Mouse (Mus musculus): ENCODE data around the gene Zfp90.
A peak's percentile ranks its signal among the peaks of the same experiment; 100 is the strongest.
"Not testable (repeated sequence)": the region's sequence is repeated elsewhere in the genome, so short reads cannot be mapped to it uniquely, and the experiment has no call there.

The Zfp90 gene

DNA sequence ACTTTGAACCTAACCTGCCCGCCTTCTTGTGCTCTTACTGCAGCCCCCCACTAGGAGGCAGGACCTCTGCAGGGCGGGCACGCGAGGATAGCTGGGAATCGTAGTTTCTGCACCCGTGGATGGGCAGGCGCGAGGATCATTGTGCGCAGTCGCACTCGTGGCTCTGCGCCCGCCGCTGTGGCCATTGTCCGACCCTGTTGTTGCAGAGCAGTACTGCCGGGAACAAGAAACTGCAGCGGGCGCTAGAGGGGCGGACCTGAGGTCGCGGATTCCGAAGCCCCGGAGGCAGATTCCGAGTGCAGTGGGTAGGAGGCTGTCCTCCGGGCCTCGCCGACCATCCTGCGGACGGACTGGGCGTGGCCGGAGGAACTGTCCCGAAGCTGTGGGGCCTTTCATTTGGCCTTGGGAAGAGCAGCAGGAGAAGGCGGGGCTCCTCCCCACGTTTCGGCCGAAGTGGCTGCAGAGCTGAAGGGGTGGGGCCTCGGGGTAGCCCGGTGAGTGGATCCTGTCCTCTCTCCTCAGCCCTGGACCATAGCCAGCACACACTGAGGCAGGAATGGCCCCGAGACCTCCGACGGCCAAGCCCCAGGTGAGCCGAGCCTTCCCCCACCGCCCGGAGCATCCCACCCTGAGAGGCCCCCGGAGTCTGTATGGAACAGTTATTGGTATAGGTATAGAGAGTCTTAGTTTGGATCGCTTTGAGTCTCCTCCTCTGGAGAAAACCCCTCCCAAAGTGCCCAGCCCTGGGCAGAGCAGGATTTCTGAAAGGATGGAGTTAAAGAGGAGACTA, at the start of gene Zfp90:
Gene Zfp90 (plus strand): TSS at position 146 of the 790 bp plus-strand sequence.
- DNase-seq: peak; percentile 94 to 97

DNA sequence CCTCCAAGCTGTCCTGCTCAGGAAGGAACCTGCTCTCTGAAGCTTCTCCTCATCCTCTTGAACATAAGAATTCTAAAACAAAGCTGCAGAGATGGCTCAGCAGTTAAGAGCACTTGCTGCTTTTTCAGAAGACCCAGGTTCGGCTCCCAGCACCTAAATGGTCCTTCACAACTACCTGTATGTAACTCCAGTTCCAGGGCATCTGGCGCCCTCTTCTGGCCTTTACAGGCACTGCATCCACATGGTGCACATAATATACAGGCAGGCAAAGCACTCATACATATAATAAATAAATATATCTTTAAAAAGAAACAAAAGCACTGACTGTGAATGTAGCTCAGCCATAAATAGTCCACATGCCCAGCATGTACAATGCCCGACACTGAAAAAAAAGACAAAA, 46.6 kb upstream of the Zfp90 start:
- no peak for DNase-seq

DNA sequence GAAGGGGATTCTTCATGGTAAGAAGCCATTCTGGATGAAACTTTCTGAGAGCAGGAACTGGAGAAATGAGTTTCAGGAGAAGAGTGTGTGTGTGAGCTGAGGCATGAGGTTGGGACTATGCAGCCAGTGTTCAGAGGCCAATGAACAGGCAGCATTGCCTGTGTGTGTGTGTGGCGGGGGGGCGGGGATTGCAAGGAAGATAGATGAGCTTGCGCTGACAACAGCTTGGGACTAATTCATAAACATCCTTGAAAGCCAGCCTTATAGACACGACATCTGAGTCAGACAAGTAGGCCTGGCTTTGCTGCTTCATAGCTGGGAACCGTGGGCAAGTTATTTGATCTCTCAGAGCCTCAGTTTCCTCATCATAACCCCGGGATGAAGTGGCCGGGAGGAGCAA, 46.1 kb upstream of the Zfp90 start:
- DNase-seq: no peak

DNA sequence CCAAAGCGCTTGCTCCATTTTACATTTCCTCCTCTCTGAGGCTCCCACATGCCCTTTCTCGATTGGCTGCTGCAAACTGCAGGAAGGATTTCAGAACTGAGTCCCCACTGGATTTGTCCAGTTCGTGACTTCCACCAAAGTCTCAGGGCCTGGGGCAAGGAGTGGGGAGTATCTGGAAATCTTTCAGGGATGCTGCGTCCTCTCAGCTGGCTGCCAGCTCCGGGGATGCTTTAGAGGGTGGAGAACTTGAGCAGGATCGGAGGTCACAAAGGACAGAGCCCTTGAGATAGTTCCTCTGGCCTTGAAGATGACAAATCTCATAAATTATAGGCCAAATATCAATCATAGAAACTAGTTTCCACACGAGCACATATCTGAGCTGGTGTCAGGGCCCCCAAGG, 39.2 kb upstream of the Zfp90 start:
- no peak for DNase-seq

- DNase-seq: no peak
These were observed 38.3 kb upstream of the Zfp90 start for GRCm38 (mm10) chr8:106376862-106377261.

GRCm38 (mm10) chr8:106378501-106379048, 36.6 kb upstream of the Zfp90 start:
- no peak for DNase-seq

DNA sequence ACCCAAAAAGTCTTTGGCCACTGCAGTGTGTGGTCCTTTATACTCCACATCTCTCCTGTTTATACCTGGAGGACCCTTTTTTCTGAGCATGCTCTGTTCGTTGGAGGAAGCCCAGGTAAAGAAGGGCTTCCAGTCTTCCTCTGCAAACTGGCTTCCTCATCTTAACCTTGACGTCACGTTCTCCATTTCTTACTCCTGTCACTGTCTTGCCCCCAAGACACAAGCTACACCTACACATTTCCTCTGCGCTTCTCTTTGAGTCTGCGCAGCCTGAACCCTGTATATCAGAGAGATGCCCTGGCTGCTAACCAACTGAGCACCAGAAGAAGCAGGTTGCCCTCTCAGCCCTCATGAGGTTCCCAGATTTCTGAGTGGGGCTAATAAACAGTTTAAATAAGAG, 35.8 kb upstream of the Zfp90 start:
- no peak for DNase-seq

DNA sequence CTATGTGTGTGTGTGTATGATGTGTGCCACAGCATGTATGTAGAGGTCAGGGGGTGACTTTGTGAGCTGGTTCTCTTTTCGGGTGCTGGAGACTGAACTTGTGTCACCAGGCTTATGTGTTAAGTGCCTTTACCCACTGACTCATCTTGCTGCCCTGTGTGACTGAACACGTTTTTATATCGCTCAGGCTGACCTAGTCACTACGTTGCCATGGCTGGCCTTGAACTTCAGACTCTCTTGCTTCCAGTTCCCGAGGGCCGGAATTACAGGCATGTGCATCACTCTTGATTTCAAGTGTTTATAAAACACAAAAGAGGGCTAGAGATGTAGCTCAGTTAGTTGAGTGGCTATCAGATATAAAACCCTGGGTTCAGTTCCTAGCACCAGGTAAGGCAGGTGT, 34.1 kb upstream of the Zfp90 start:
- no peak for DNase-seq

GRCm38 (mm10) chr8:106387801-106388415, 27.2 kb upstream of the Zfp90 start:
- DNase-seq: no peak

- no peak for DNase-seq
These were observed 20.6 kb upstream of the Zfp90 start for GRCm38 (mm10) chr8:106394493-106394892.

- DNase-seq: peak; percentile 87 to 90
These were observed 15.4 kb upstream of the Zfp90 start for GRCm38 (mm10) chr8:106399694-106400093.

- no peak for DNase-seq
These were observed 14.9 kb upstream of the Zfp90 start for GRCm38 (mm10) chr8:106400181-106400580.

GRCm38 (mm10) chr8:106403246-106403933, 11.7 kb upstream of the Zfp90 start:
- DNase-seq: peak; percentile 78 to 80

DNA sequence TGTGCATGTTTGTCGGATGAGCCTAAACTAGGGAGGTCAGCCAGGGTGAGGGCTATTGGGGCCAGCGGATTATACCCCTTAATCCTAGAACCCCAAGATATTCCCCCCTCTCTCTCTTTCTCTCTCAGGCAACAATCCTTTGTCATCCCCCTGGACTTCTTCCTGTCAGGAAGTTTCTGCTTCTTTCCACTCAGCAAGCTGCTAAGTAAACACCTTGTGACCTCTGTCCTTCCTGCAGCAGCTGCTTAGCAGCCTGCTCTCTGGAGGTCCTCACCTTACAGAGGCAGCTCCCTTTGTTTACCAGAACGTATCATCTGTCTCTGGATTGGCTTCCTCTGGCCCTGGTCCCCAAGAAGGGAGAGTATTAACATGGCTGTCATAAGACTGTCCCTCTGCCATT, 10.3 kb upstream of the Zfp90 start:
- peak in 1 of 2 experiments; percentile 39 for DNase-seq

DNA sequence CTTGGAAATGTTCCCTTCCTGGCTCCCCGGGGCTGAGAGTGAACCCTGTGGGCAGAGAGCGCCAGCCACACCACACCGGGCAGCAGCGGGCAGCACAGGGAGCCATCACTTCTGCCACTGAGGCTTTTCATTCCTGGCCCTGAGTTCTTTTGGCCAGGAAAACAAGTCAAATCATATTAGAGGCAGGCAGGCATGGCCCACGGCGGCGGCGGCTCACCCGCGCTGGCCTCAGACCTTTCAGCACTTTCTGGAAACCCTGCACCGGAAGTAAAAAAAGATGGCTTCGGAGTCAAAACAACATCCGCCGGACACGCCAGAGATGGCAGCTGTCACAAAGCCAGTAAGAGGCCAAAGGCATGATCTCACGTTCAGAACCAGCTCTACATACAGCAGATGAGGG, 9.3 kb upstream of the Zfp90 start:
- DNase-seq: peak; percentile 38 to 56

DNA sequence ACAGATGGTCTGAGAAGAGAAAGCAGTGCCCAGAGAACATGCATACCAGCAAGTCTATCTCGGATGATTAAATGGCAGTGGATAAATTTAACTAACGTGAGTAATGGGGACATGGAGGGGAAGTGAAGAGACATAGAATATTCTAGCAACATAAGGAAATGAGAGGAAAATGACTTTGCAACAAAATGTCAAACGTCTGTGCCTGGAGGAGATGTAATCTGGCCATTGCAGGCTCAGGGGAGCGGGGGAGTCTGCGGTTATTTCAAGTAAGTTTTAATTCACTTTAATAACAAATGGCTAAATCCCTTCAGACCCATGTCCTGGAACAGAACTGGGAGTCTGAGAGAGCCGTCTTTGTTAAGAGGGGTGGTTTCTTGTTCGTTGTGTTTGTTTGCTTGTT, 5.1 kb upstream of the Zfp90 start:
- no peak for DNase-seq

DNA sequence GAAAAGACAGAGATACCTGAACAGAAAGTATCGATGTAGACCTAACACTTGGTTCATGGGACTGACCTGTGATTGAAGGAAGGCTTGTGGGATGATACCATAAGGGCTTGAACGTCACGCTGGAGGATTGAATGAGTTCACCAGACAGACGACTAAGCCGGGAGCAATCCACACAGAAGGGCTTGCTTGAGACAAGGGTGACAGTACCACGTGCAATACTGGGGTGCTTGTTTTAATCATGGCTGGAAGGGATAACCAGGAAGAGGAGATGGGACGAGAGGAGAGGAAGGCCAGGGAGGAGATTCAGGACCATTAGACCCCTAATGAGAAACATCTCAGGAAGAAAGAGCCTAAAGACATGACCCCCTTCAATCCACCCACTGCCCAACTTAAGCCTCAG, 4.6 kb upstream of the Zfp90 start:
- no peak for DNase-seq

GRCm38 (mm10) chr8:106411783-106412451, 3.2 kb upstream of the Zfp90 start:
- DNase-seq: peak; percentile 67 to 73

GRCm38 (mm10) chr8:106417692-106418091, 2.6 kb downstream of the Zfp90 start:
- DNase-seq: no peak

DNA sequence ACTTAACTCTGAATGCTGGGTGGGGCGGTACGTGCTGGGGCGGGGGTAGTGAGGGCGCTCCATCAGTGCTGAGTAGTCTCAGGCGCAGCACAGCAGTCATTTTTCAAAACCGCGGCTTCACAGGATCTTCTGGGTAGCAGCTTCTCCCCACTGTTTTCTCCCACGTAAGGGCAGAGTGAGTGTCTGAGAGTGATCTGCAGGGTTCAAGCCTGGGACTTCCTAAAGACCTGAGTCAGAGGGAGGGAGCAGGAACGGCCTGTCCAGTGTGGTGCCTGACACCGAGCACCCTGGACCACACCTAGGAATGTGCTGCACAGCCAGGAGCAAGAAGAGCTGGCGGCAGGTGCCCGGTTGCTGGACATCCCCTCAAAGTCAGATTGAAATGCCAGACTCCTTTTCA, 16.0 kb downstream of the Zfp90 start:
- DNase-seq: no peak

DNA sequence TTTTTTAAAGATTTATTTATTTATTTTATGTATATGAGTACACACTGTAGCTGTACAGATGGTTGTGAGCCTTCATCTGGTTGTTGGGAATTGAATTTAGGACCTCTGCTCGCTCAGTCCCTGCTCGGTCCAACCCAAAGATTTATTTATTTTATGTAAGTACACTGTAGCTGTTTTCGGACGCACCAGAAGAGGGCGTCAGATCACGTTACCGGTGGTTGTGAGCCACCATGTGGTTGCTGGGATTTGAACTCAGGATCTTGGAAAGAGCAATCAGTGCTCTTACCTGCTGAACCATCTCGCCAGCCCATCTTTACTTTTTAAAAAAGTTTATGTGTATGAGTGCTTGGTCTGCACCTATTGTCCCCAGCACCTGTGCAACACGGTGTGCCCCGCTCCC, 16.8 kb downstream of the Zfp90 start:
- DNase-seq: not testable (repeated sequence)

- peak; percentile 85 to 92 for DNase-seq
These were observed 17.9 kb downstream of the Zfp90 start for GRCm38 (mm10) chr8:106432954-106433570.

GRCm38 (mm10) chr8:106433667-106434066, 18.5 kb downstream of the Zfp90 start:
- DNase-seq: no peak

All from kidney, postnatal 25 days (tissue).